Mouse (Mus musculus) heart, adult 8-10 months (tissue): ENCODE measurements around the gene Papln. TPM values are rescaled to one million over a fixed set of nuclear protein-coding genes. Genes with fewer than 3 reads are reported as not detected.

ENCODE experiments used
- DNase-seq: peaks from one replicate; pipeline ENCODE4 v3.0.0; 2022; ENCODE audit warnings: low spot score
- total RNA-seq, 4 experiments: library from RNA; stranded (reverse); gene quantifications; 2 replicates each; pipeline ENCODE4 v1.2.4; 2022

Papln gene
- total RNA-seq, 4 experiments from 2014 or later = 3.6 to 7.5 (median 6.5) TPM

GRCm38 (mm10) chr12:83767833-83768232 lies 4.4 kb downstream of the Papln start:
- DNase-seq = no peak

DNA sequence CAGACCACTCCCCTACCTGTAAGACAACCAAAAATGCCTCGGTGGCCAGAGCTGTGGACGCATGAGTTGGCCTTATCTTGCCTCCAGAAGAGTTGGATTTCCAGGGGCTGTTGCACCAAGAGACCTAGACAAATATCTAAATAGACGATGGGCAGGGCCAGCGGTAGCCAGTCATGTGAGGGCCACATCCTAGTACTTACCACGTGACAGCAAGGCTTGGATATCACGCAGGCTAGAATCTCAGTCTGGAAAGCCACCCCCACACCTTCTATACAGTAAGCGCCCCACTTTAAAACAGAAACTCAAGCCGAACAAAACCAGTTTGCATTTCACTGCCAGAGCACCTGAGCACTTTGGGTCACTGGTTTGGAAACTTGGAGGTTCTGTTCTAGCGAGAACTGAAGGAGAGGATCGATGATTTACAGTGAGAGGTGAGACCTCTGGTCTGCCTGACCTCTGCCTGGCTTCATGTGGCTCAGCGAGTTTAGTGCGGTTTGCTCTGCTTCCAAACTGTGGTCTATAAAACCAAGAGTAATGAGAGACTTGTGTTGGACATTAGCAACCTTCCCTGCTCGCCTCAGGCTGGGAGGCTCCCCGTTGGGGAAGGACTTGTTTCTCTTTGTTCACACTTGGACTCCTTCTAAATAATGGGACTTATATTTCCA lies 4.9 kb downstream of the Papln start:
- DNase-seq = no peak

DNA sequence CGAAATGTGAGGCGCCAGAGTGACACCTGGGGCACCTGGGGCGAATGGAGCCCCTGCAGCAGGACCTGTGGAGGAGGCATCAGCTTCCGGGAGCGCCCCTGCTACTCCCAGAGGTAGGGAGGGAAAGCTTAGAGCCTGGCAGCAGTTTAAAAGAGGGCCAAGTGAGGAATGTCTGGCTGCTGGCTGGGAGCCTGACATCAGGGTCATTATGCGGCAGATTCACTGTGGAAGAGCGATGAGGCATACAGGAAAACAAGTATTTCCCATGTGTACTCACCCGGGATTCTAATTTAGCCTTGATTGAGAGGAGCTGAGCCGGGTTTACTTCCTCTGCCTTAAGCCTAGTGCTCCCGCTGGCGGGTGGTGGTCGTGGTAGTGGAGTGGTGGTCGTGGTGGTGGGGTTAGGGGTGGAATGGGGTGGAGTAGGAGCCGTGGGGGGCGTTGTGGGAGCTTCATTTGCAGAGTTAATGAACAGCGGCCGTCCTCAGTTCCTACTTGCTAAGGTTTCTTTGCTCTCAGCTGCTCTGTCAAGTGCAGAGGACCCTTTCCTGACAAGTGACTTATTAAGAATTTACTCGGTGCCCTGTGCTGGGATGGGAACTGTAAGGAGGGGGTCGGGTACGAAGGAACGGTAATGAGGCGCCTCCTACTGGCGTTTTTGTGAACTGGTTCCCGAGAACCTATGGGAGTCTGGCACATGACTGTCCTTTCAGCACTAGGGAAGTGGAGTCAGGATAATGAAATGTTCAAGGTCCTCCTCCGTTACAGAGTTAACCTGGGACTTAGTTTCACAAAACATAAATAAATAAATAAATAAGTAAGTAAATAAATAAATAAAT lies 7.2 kb downstream of the Papln start:
- peak; percentile 28 for DNase-seq

- no peak for DNase-seq
Measured at GRCm38 (mm10) chr12:83775621-83776020, 12.2 kb downstream of the Papln start.

DNA sequence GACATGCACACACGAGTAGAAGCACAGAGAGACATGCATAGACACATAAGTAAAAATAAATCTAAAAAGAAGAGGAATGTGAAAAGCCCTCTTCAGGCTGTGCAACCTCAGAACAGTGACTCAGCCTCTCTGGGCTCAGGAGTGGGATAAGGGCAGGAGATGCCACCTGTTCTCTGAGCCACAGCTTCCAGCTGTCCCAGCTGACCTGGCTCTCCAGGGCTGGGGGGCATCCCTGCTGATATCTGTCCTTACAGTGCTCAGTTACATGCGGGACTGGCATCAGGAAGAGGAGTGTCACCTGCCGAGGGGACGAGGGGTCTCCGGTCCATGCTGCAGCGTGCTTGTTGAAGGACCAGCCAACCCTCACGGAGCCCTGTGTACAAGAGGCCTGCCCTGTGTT lies 13.3 kb downstream of the Papln start:
- DNase-seq = no peak

DNA sequence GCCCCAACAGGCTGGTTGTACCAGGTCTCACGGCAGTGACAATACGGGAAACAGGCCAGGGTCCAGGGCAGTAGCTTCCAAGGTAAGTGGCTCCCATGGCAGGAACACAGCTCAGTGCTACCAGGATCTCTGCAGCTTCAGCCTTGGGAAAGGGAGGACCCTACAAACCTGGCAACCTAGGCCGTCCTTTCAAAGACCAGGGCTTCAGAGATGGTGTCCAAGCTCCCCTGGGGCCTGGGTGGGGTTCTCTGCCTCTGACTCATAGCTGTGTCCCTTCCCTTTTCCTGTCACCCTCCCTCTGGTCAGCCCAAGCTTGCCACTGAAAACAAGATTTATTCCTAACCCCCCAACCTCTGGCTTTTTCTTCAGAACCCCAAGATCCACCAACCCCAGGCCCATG lies 16.7 kb downstream of the Papln start:
- DNase-seq = peak; percentile 16

GRCm38 (mm10) chr12:83781204-83781603 lies 17.8 kb downstream of the Papln start:
- no peak for DNase-seq

DNA sequence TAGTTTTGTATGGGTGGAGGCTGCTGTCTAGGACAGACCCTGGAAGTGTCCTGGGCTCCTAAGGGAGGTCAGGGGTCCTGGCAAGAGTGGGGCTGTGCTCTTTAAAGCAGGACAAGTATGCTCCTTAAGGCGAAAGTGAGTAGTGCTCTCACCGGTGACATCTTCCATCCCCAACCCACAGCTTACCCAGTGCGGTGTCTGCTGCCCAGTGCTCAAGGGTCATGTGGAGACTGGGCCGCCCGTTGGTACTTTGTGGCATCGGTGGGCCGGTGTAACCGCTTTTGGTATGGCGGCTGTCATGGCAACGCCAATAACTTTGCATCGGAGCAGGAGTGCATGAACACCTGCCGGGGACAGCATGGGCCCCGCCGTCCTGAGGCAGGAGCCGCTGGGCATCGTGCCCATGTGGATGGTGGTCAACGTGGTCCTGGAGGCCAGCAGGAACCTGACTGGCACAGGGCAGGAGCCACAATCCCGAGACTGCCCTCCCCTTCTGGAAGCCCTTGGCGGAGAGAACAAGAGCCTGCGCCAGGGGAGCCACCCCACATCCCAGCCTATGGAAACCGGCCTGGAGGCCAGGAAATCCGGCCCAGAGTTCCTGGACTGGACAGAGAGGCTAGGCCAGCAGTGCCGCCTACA lies 18.3 kb downstream of the Papln start:
- DNase-seq = no peak

GRCm38 (mm10) chr12:83782669-83783068 lies 19.2 kb downstream of the Papln start:
- no peak for DNase-seq

DNA sequence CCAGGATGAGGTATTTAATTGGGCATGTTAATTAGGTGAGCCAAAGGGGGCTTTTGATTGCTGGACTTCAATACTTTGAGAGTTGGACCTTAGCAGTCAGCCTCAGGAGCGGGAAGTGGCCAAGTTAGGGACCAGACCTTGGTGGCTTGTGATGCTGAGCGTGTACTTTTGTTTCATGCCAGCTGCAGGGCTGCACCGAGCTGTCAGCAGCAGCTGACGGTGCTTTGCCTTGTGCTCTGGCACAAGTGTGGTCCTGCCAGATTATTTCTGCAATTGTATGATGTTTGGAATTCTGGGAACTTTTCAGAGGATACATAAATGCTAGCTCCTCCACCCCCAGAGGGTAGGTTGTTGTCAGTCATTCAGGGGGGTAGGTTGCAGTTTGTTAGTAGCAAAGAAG lies 21.9 kb downstream of the Papln start:
- no peak for DNase-seq

GRCm38 (mm10) chr12:83789051-83789780 lies 25.8 kb downstream of the Papln start:
- DNase-seq = no peak

GRCm38 (mm10) chr12:83789781-83790140 lies 26.3 kb downstream of the Papln start:
- no peak for DNase-seq

DNA sequence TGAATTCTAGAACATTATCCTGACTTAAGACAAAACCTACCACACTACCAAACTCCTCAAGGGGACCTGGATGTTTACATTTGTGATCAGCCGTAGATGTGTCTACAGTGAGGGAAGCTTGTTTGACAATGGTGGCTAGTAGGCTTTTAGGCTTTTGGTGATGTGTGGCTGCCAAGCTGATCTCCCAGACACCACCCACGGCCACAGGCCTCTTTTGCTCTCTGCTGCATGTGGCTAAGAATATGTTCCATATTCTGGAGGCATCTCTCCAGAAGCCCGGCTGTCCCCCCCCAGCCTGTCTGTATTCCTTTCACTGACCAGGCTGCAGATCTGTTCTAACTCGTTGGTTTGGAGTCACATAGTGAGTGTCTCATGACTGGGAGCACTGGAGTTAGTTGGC lies 27.3 kb downstream of the Papln start:
- no peak for DNase-seq

DNA sequence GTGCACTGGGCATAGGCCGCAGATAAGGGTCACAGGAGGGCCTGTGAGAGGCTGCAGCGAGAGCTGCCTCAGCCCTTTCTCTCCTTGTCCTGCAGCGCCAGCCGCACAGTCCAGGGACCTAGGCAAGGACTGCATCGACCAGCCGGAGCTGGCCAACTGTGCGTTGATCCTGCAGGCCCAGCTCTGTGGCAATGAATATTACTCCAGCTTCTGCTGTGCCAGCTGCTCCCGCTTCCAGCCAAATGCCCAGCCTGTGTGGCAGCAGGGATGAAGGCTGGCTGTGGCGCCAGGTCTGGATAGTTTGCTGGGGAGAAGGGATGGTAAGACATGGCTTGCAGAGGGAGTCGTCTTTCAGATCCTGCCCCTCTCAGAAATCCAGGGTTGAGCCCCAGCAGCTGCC lies 28.3 kb downstream of the Papln start:
- no peak for DNase-seq

GRCm38 (mm10) chr12:83792706-83793410 lies 29.4 kb downstream of the Papln start:
- DNase-seq = no peak

DNA sequence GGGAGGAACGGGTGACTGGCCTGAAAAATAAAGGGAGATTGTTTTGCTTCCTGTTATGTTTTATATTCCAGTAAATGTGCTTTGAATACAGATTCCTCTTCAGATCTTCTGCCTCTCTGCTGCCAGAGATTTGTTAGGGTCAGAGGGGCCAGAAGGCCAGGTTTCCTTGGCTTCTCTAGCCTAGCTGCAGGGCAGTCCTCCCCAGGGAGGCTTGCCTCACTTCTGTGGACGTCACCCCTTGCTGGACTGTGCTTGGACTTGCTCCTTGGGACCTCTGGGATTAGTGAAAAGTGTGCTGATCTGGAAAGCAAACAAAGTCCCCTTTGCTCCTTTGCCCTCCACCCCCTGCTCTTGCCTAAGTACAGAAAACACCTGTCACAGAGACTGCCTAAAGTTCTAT lies 31.6 kb downstream of the Papln start:
- DNase-seq = no peak

GRCm38 (mm10) chr12:83795586-83795985 lies 32.2 kb downstream of the Papln start:
- DNase-seq = no peak

DNA sequence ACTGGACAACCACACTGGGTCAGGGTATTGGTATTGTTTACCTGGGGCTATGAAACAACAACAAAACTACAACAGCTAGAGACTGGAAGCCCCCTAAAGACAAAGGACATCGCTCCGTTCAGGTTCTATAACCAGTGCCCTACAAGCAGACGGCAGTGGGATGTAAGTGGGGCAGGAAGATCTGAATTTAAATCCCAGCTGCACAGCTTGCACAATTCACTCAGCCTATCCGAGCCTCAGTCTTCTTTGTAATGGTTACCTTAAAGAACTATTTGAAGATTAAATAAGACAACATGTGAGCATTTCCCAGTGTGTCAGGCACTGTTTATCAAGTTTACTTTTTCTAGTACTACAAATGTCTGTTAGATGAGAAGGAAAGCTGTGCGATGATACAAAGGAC lies 34.9 kb downstream of the Papln start:
- no peak for DNase-seq

- DNase-seq = no peak
Measured at GRCm38 (mm10) chr12:83800943-83801342, 37.5 kb downstream of the Papln start.

DNA sequence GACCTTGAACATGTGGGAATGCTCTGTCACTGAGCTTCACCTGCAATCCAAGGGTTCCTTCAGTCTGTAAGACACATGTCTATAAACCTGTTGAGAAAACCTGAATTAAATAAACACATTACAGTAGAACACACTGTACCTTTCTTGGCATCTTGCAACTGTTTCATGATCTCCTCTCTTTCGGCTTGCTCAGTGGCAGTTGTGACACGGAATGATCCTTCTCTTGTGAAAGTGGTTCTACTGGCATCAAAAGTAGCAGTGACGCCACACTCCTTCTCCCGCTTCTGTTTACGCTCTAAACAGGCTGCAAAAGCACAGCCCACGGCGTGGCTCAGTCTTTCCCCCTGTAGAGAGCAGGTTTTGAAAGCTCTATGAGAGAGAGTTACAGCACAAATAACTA lies 40.2 kb downstream of the Papln start:
- DNase-seq = no peak

GRCm38 (mm10) chr12:83811901-83812300 lies 48.5 kb downstream of the Papln start:
- DNase-seq = no peak

DNA sequence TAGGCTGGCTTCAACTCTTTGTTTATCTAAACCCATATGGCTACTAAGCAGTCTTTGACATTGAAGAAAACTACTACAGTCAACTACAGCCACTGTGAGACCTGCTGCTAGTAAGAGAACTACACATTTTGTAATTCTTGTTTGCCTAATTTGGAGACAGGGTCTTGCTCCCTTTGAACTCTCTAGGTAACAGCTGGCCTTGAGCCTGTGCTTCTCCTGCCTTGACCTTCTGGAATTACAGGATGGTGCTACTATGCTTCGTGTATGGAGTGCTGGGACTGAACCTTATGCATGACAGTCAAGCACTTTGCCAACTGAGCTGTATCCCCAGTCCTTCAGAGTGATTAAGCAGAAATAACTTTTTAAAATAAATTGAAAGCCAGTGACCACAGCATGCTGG lies 53.2 kb downstream of the Papln start:
- no peak for DNase-seq
